22 mouse cellular contexts compared by ENCODE assay signal in the genomic region with DNA sequence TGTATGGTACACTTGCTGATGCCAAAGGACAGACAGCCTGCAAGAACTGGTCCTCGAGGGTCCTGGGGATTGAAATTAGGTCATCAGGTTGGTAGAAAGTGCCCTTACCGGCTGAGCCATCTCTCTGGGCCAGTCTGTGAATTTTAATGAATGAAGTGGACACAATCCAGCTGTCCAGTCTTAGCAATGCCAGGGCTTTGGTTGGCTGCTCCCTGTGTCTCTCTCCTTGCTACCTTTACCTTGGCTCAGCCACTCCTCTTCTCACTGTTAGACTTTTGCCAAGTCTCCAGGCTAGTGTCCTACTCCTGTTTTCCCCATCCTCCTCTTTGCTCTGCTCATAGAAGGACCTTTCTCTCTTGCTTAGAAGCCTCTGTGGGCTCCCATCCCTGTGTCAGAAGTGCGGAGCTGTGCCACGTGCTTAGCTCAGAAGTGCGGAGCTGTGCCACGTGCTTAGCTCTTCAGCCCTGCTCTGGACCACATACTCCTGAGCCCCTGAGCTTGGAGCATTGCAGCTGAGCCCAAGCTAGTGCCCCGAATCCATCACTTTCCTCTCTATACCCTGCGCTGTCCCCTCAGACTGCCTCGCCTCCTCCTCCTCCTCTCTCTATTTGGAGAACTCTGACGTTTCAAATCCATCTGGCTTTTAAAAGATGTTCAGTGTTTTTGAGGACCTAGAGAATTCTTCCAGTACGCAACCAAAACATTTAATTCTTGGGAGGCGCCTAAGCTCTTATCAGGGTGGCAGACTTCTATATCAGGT. TPM values are rescaled to one million over a fixed set of nuclear protein-coding genes. Genes with fewer than 3 reads are reported as not detected.
DNase-seq lines count a peak whose midpoint lies in the region; ATAC-seq lines count a peak whose summit lies in the region.
"Had no signal": no experiment of that assay in that cellular context is flagged by ENCODE, and none has a peak within 500 bp of the region (broad histone marks: within the 10 kb centered on the region; RNA-seq: fewer than 3 reads in every experiment).

No protein-coding gene starts in this region.

- DNase-seq in layer of hippocampus, adult 18-20 months (ENCODE audit: low spot score in 2 of 2) = peak; percentile 5 to 44
- DNase-seq in layer of hippocampus, adult 11-12 months (ENCODE audit: low spot score) = no peak
- DNase-seq in right cerebral cortex, adult 18-20 months = peak; percentile 59
- no peak for DNase-seq in right cerebral cortex, postnatal 4 days
- peak; percentile 16 to 84 for DNase-seq in left cerebral cortex, postnatal 25 days (ENCODE audit: low spot score in 2 of 2)
- DNase-seq in telencephalon, adult 2 months (ENCODE audit: low read depth, low spot score) = peak; percentile 56
- DNase-seq in retina, postnatal 1 day = no peak
- DNase-seq: adrenal gland, postnatal 10 days; cerebellum, adult 9-10 months; forebrain, postnatal 0 days; heart, postnatal 14 days; kidney, adult 18-20 months; liver, embryonic 13.5 days; lung, adult 2 months; lung, postnatal 14 days; thymus, postnatal 14 days had no signal

- H3K36me3 ChIP-seq in intestine, embryonic 15.5 days = no peaks in the 10 kb centered on the region
- H3K36me3 ChIP-seq: forebrain, embryonic 10.5 days; heart, embryonic 13.5 days; hindbrain, embryonic 12.5 days; liver, embryonic 13.5 days; midbrain, embryonic 12.5 days had no signal

- H3K4me3 ChIP-seq in intestine, embryonic 15.5 days (replicated peaks) = no peak overlapping the region
- H3K4me3 ChIP-seq: forebrain, embryonic 10.5 days; heart, embryonic 13.5 days; hindbrain, embryonic 12.5 days; liver, embryonic 13.5 days; midbrain, embryonic 12.5 days had no signal

- no peaks in the 10 kb centered on the region for H3K27me3 ChIP-seq in intestine, embryonic 15.5 days (replicated peaks)
- H3K27me3 ChIP-seq: heart, embryonic 13.5 days; hindbrain, embryonic 12.5 days; liver, embryonic 13.5 days; midbrain, embryonic 12.5 days had no signal

- H3K4me2 ChIP-seq in intestine, embryonic 15.5 days (replicated peaks) = no peak overlapping the region
- H3K4me2 ChIP-seq: heart, embryonic 13.5 days; hindbrain, embryonic 12.5 days; liver, embryonic 13.5 days; midbrain, embryonic 12.5 days had no signal

- H3K4me1 ChIP-seq in intestine, embryonic 15.5 days (replicated peaks) = no peaks in the 10 kb centered on the region
- H3K4me1 ChIP-seq: forebrain, embryonic 10.5 days; heart, embryonic 13.5 days; hindbrain, embryonic 12.5 days; liver, embryonic 13.5 days; midbrain, embryonic 12.5 days had no signal

- H3K9ac ChIP-seq in intestine, embryonic 15.5 days = no peak overlapping the region
- H3K9ac ChIP-seq: forebrain, postnatal 0 days; heart, embryonic 13.5 days; hindbrain, embryonic 12.5 days; liver, embryonic 13.5 days; midbrain, embryonic 12.5 days had no signal

- intact Hi-C loops in left cerebral cortex, postnatal 25 days (cut with DNase I) = no loop called here

- no peak for ATAC-seq in intestine, embryonic 15.5 days
- ATAC-seq: forebrain, postnatal 0 days had no signal

- H3K27ac ChIP-seq in intestine, embryonic 15.5 days = no peak overlapping the region
- H3K27ac ChIP-seq: forebrain, embryonic 10.5 days; heart, embryonic 13.5 days; hindbrain, embryonic 12.5 days; kidney, postnatal 0 days; liver, embryonic 13.5 days; midbrain, embryonic 12.5 days had no signal

- 71% methylated on average over 12 of the region's 12 CpGs for WGBS in intestine, embryonic 15.5 days

- H3K9me3 ChIP-seq in intestine, embryonic 15.5 days = no peaks in the 10 kb centered on the region
- H3K9me3 ChIP-seq: forebrain, embryonic 10.5 days; hindbrain, embryonic 12.5 days; liver, embryonic 13.5 days; midbrain, embryonic 12.5 days had no signal

RNA-seq across cellular contexts. Expression of a gene that starts 48.2 kb away (rescaled TPM):
- total RNA-seq in layer of hippocampus, adult 18-20 months (2021) = 10 to 100 TPM; 21.1 to 21.4 TPM
- 10 to 100 TPM; 29.9 to 35.4 TPM for total RNA-seq in left cerebral cortex, postnatal 25 days (2021)
- polyA plus RNA-seq in intestine, embryonic 15.5 days (2015; fragmentation: Nextera tagmentation; extraction: Ambion mirVana) = 21.2 and 21.4 TPM in 2 replicates

Comparison
In these comparisons a context has a peak if more than half of its experiments do, and no peak if none do; other contexts are left out.
1. DNase-seq: peak in layer of hippocampus, adult 18-20 months (2 of 2), right cerebral cortex, adult 18-20 months (single experiment), left cerebral cortex, postnatal 25 days (2 of 2) and telencephalon, adult 2 months (single experiment); none in layer of hippocampus, adult 11-12 months (single experiment), right cerebral cortex, postnatal 4 days (single experiment) and retina, postnatal 1 day (single experiment).